21 mouse cellular contexts compared by ENCODE assay signal in genomic region chr1:83429866-83430265, GRCm38 (mm10). TPM values are rescaled to one million over a fixed set of nuclear protein-coding genes. Genes with fewer than 3 reads are reported as not detected.
DNase-seq lines count a peak whose midpoint lies in the region; ATAC-seq and TF ChIP-seq lines count a peak whose summit lies in the region.
"Had no signal": no experiment of that assay in that cellular context is flagged by ENCODE, and none has a peak within 500 bp of the region (broad histone marks: within the 10 kb centered on the region; RNA-seq: fewer than 3 reads in every experiment).

No protein-coding gene starts in this region.

- H3K4me3 ChIP-seq in forebrain, embryonic 14.5 days (ENCODE audit: low read depth, low read length): no peak overlapping the region
- no peak overlapping the region for H3K4me3 ChIP-seq in forebrain, embryonic 10.5 days
- H3K4me3 ChIP-seq in layer of hippocampus, adult 2 months: no peak overlapping the region
- H3K4me3 ChIP-seq: embryonic facial prominence, embryonic 15.5 days; erythroblast, embryonic 14.5 days; forebrain, embryonic 13.5 days; heart, embryonic 12.5 days; hindbrain, embryonic 10.5 days; intestine, embryonic 15.5 days had no signal

- no peak overlapping the region for H3K4me2 ChIP-seq in forebrain, embryonic 14.5 days (ENCODE audit: low read length)
- H3K4me2 ChIP-seq: embryonic facial prominence, embryonic 15.5 days; forebrain, embryonic 13.5 days; heart, embryonic 12.5 days; hindbrain, embryonic 14.5 days; intestine, embryonic 15.5 days had no signal

- ATAC-seq in forebrain, embryonic 14.5 days: no peak
- ATAC-seq: forebrain, embryonic 13.5 days; intestine, embryonic 15.5 days had no signal

- H3K4me1 ChIP-seq in forebrain, embryonic 14.5 days (ENCODE audit: control insufficient read depth, insufficient read depth, low read length): 0 out of 2 replicates have a peak, but pooled peaks cover 2% of the 10 kb centered on the region
- no peaks in the 10 kb centered on the region for H3K4me1 ChIP-seq in forebrain, embryonic 10.5 days
- H3K4me1 ChIP-seq: embryonic facial prominence, embryonic 15.5 days; forebrain, embryonic 13.5 days; heart, embryonic 12.5 days; hindbrain, embryonic 10.5 days; intestine, embryonic 15.5 days had no signal

- no peaks in the 10 kb centered on the region for H3K36me3 ChIP-seq in forebrain, embryonic 14.5 days (ENCODE audit: control insufficient read depth, insufficient read depth, low read length)
- no peaks in the 10 kb centered on the region for H3K36me3 ChIP-seq in forebrain, embryonic 10.5 days (replicated peaks)
- H3K36me3 ChIP-seq: embryonic facial prominence, embryonic 15.5 days; heart, embryonic 12.5 days; hindbrain, embryonic 10.5 days; intestine, embryonic 15.5 days had no signal

- no peaks in the 10 kb centered on the region for H3K27me3 ChIP-seq in forebrain, embryonic 14.5 days (replicated peaks; ENCODE audit: control insufficient read depth, insufficient read depth, low read length)
- no peaks in the 10 kb centered on the region for H3K27me3 ChIP-seq in forebrain, embryonic 10.5 days (ENCODE audit: poor library complexity, severe bottlenecking)
- H3K27me3 ChIP-seq: CH12.LX; embryonic facial prominence, embryonic 15.5 days; forebrain, embryonic 13.5 days; heart, embryonic 12.5 days; intestine, embryonic 15.5 days had no signal

- no peak overlapping the region for H3K27ac ChIP-seq in forebrain, embryonic 14.5 days (ENCODE audit: low read depth, low read length)
- H3K27ac ChIP-seq in forebrain, embryonic 10.5 days: no peak overlapping the region
- 0 out of 2 replicates have a peak overlapping the region, but pooled peaks have one; percentile 5 for H3K27ac ChIP-seq in layer of hippocampus, adult 2 months
- H3K27ac ChIP-seq: embryonic facial prominence, embryonic 15.5 days; forebrain, embryonic 13.5 days; hindbrain, embryonic 10.5 days; hindbrain, embryonic 14.5 days; intestine, embryonic 15.5 days had no signal

- no peak overlapping the region for H3K9ac ChIP-seq in forebrain, embryonic 14.5 days (ENCODE audit: low read length)
- H3K9ac ChIP-seq: embryonic facial prominence, embryonic 15.5 days; forebrain, embryonic 13.5 days; heart, embryonic 12.5 days; hindbrain, embryonic 14.5 days; intestine, embryonic 15.5 days had no signal

- no peaks in the 10 kb centered on the region for H3K9me3 ChIP-seq in forebrain, embryonic 14.5 days (replicated peaks; ENCODE audit: control insufficient read depth, low read length)
- H3K9me3 ChIP-seq in forebrain, embryonic 10.5 days: no peaks in the 10 kb centered on the region
- H3K9me3 ChIP-seq: embryonic facial prominence, embryonic 15.5 days; forebrain, embryonic 13.5 days; heart, embryonic 12.5 days; hindbrain, embryonic 10.5 days; intestine, embryonic 15.5 days had no signal

- DNase-seq in forebrain, embryonic 14.5 days (ENCODE audit: low spot score): peak; percentile 66
- DNase-seq in forebrain, embryonic 10.5 days (ENCODE audit: extremely low spot score, low spot score): no peak
- DNase-seq in layer of hippocampus, adult 2 months (ENCODE audit: low spot score in 2 of 2): peak in 1 of 2 experiments; percentile 13
- no peak for DNase-seq in layer of hippocampus, postnatal 36 days
- peak; percentile 61 to 74 for DNase-seq in cerebellum, adult 18-20 months
- DNase-seq in cerebellum, postnatal 10 days: peak; percentile 19 to 28
- DNase-seq in MN1 (ENCODE audit: low spot score): no peak
- no peak for DNase-seq in thymus, postnatal 25 days
- DNase-seq: adrenal gland, postnatal 10 days; embryo, embryonic 11 days; gastrocnemius, postnatal 10 days; kidney, adult 18-20 months had no signal

- TF ChIP-seq CTCF in layer of hippocampus, adult 2 months (conservative IDR thresholded peaks at IDR 0.05): no peak

RNA-seq across cellular contexts. Expression of gene Sphkap, which starts 21.9 kb away (rescaled TPM):
- 10.5 and 15.1 TPM in 2 replicates for polyA plus RNA-seq in forebrain, embryonic 14.5 days (2014; fragmentation: Nextera tagmentation; extraction: Ambion mirVana)
- polyA plus RNA-seq in forebrain, embryonic 10.5 days (2016; fragmentation: Nextera tagmentation; extraction: Ambion mirVana): 0.22 and 0.34 TPM in 2 replicates
- 100 to 1,000 TPM; 220 to 234 TPM for total RNA-seq in layer of hippocampus, adult 2 months (2021)
- total RNA-seq in layer of hippocampus, postnatal 36 days (2021): 100 to 1,000 TPM; 208 to 246 TPM
- total RNA-seq: CH12.LX; common myeloid progenitor, adult 5-6 weeks had no signal
- polyA plus RNA-seq: erythroblast, embryonic 14.5 days had no signal

Comparison
In these comparisons a context has a peak if more than half of its experiments do, and no peak if none do; other contexts are left out.
1. DNase-seq: peak in forebrain, embryonic 14.5 days (single experiment), cerebellum, adult 18-20 months (2 of 2) and cerebellum, postnatal 10 days (2 of 2); none in forebrain, embryonic 10.5 days (single experiment), layer of hippocampus, postnatal 36 days (0 of 2), MN1 (single experiment) and thymus, postnatal 25 days (single experiment).